In the genomic region with DNA sequence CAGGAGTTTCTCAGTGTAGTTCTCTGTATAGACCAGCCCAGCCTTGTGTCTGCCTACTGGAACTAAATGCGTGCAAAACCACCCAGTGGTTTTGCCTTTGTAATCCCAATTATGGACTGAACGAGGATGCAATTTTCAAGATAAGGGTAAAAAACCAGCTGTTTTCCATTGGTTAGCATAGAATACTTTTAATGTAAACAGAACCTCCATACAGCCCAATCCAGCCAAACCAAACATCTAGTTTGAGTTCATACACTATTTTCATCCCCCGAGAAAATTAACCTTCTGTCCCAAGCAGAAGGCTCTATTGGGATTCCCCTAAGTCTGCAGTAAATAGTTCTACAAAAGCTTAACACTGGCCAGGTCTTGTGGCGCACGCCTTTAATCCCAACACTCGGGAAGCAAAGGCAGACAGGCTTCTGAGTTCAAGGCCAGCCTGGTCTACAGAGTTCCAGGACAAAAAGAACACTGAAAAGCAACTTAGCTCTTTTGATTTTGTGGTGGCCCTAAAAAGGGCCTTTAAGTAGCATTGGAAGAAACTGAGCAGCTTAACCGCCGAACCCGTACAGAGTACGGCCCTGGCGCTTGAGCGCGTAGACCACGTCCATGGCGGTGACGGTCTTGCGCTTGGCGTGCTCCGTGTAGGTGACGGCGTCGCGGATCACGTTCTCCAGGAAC, we compare ENCODE assay signal across 8 mouse cellular contexts. TPM values are rescaled to one million over a fixed set of nuclear protein-coding genes. Genes with fewer than 3 reads are reported as not detected.
DNase-seq lines count a peak whose midpoint lies in the region; ATAC-seq and TF ChIP-seq lines count a peak whose summit lies in the region.

No protein-coding gene starts in this region.

- no peak for TF ChIP-seq POLR2A in kidney, adult 2 months (IDR thresholded peaks at IDR 0.05; ENCODE audit: low read depth, low read length)

- H3K9me3 ChIP-seq in forebrain, embryonic 15.5 days = no peaks in the 10 kb centered on the region
- no peaks in the 10 kb centered on the region for H3K9me3 ChIP-seq in liver, embryonic 15.5 days (replicated peaks)
- H3K9me3 ChIP-seq in stomach, postnatal 0 days (ENCODE audit: control insufficient read depth, low read length) = no peaks in the 10 kb centered on the region

- no peak for TF ChIP-seq EP300 in stomach, postnatal 0 days (optimal IDR thresholded peaks at IDR 0.05)

- peak overlapping the region; percentile 57 for H3K9ac ChIP-seq in forebrain, embryonic 15.5 days (replicated peaks)
- H3K9ac ChIP-seq in liver, embryonic 15.5 days = peak overlapping the region; percentile 65
- peak overlapping the region; percentile 43 for H3K9ac ChIP-seq in stomach, postnatal 0 days (ENCODE audit: low read length)

- H3K36me3 ChIP-seq in kidney, adult 2 months (ENCODE audit: control insufficient read depth, insufficient read depth, low read length) = no peaks in the 10 kb centered on the region
- H3K36me3 ChIP-seq in forebrain, embryonic 15.5 days = no peaks in the 10 kb centered on the region
- H3K36me3 ChIP-seq in liver, embryonic 15.5 days (replicated peaks) = no peaks in the 10 kb centered on the region
- H3K36me3 ChIP-seq in stomach, postnatal 0 days (ENCODE audit: control insufficient read depth, insufficient read depth, low read length) = no peaks in the 10 kb centered on the region

- H3K4me1 ChIP-seq in kidney, adult 2 months (ENCODE audit: control insufficient read depth, insufficient read depth, low read length) = peaks cover 13% of the 10 kb centered on the region; the same call in 1 of the 2 replicates
- H3K4me1 ChIP-seq in forebrain, embryonic 15.5 days = peaks cover 42% of the 10 kb centered on the region
- peaks cover 62% of the 10 kb centered on the region for H3K4me1 ChIP-seq in liver, embryonic 15.5 days (replicated peaks)
- 0 out of 2 replicates have a peak, but pooled peaks cover 2% of the 10 kb centered on the region for H3K4me1 ChIP-seq in stomach, postnatal 0 days (replicated peaks; ENCODE audit: control insufficient read depth, insufficient read depth)

- peak overlapping the region; percentile 84 for H3K4me2 ChIP-seq in forebrain, embryonic 15.5 days (replicated peaks)
- peak overlapping the region; percentile 72 for H3K4me2 ChIP-seq in liver, embryonic 15.5 days
- H3K4me2 ChIP-seq in stomach, postnatal 0 days (replicated peaks; ENCODE audit: low read depth) = peak overlapping the region; percentile 58

- H3K4me3 ChIP-seq in kidney, adult 2 months (ENCODE audit: insufficient read depth, low read depth, low read length) = peak overlapping the region; percentile 59
- H3K4me3 ChIP-seq in forebrain, embryonic 15.5 days = peak overlapping the region; percentile 48
- H3K4me3 ChIP-seq in liver, embryonic 15.5 days (replicated peaks) = peak overlapping the region; percentile 56
- H3K4me3 ChIP-seq in stomach, postnatal 0 days (ENCODE audit: low read depth, low read length) = peak overlapping the region; percentile 35

- TF ChIP-seq CTCF in kidney, adult 2 months (conservative IDR thresholded peaks at IDR 0.05; ENCODE audit: insufficient read depth, insufficient read length, low read depth, low read length) = no peak
- no peak for TF ChIP-seq CTCF in stomach, postnatal 0 days (IDR thresholded peaks at IDR 0.05; ENCODE audit: low read depth)

- DNase-seq in kidney, adult 2 months = no peak
- no peak for DNase-seq in kidney, postnatal 14 days
- DNase-seq in R1 (ENCODE audit: low read depth, low spot score) = peak; percentile 84
- DNase-seq in stomach, postnatal 0 days (ENCODE audit: low spot score) = peak; percentile 30
- no peak for DNase-seq in urinary bladder, adult 2 months (ENCODE audit: low spot score)
- DNase-seq in layer of hippocampus, postnatal 25 days (ENCODE audit: extremely low spot score in 1 of 2, low spot score in 1 of 2) = no peak

- 7% methylated on average over 21 of the region's 24 CpGs for WGBS in kidney, adult 2 months
- WGBS in forebrain, embryonic 15.5 days = under 1% methylated on average over 24 of the region's 24 CpGs
- under 1% methylated on average over 24 of the region's 24 CpGs for WGBS in liver, embryonic 15.5 days (ENCODE audit: insufficient replicate concordance)
- 1% methylated on average over 19 of the region's 24 CpGs for WGBS in stomach, postnatal 0 days

- H3K27me3 ChIP-seq in kidney, adult 2 months (replicated peaks; ENCODE audit: control insufficient read depth, insufficient read depth, low read length) = no peaks in the 10 kb centered on the region
- H3K27me3 ChIP-seq in forebrain, embryonic 15.5 days = no peaks in the 10 kb centered on the region
- no peaks in the 10 kb centered on the region for H3K27me3 ChIP-seq in liver, embryonic 15.5 days
- H3K27me3 ChIP-seq in stomach, postnatal 0 days (ENCODE audit: control insufficient read depth, insufficient read depth, low read length) = no peaks in the 10 kb centered on the region

- ATAC-seq in forebrain, embryonic 15.5 days (replicated peaks) = peak; percentile 3
- peak; percentile 40 for ATAC-seq in liver, embryonic 15.5 days (ENCODE audit: insufficient read depth)
- no peak for ATAC-seq in stomach, postnatal 0 days (ENCODE audit: low FRiP score, low TSS enrichment)

- H3K27ac ChIP-seq in kidney, adult 2 months (ENCODE audit: insufficient read depth, low read depth, low read length) = no peak overlapping the region
- peak overlapping the region; percentile 91 for H3K27ac ChIP-seq in forebrain, embryonic 15.5 days (replicated peaks)
- peak overlapping the region; percentile 100 for H3K27ac ChIP-seq in liver, embryonic 15.5 days (replicated peaks)
- H3K27ac ChIP-seq in stomach, postnatal 0 days (replicated peaks) = peak overlapping the region; percentile 78

RNA-seq across cellular contexts. Expression of gene Hist1h4i, which starts 0.6 kb away (rescaled TPM):
- polyA plus RNA-seq in kidney, adult 2 months (2012; rRNA removed) = 10.5 and 12.5 TPM in 2 replicates
- polyA plus RNA-seq in forebrain, embryonic 15.5 days (2015; fragmentation: Nextera tagmentation; extraction: Ambion mirVana) = 16.9 and 19.2 TPM in 2 replicates
- polyA plus RNA-seq in liver, embryonic 15.5 days (2015; fragmentation: Nextera tagmentation; extraction: Ambion mirVana) = 40.8 and 42.0 TPM in 2 replicates
- 5.8 and 5.9 TPM in 2 replicates for polyA plus RNA-seq in stomach, postnatal 0 days (2015; fragmentation: Nextera tagmentation; extraction: Ambion mirVana)
- 3.2 and 4.3 TPM in 2 replicates for polyA plus RNA-seq in urinary bladder, adult 2 months (2012; rRNA removed)
- total RNA-seq in layer of hippocampus, postnatal 25 days (2021) = 10 to 100 TPM; 64.2 to 71.4 TPM

RNA-seq across cellular contexts. Expression of gene Hist1h2ag, which starts 2.1 kb away (rescaled TPM):
- 0.76 TPM in 1 of 2 replicates, not detected in the other for polyA plus RNA-seq in kidney, adult 2 months (2012; rRNA removed)
- polyA plus RNA-seq in forebrain, embryonic 15.5 days (2015; fragmentation: Nextera tagmentation; extraction: Ambion mirVana) = 19.7 and 27.8 TPM in 2 replicates
- polyA plus RNA-seq in liver, embryonic 15.5 days (2015; fragmentation: Nextera tagmentation; extraction: Ambion mirVana) = 13.0 and 22.6 TPM in 2 replicates
- polyA plus RNA-seq in stomach, postnatal 0 days (2015; fragmentation: Nextera tagmentation; extraction: Ambion mirVana) = 12.1 and 12.6 TPM in 2 replicates
- 0.50 and 0.56 TPM in 2 replicates for polyA plus RNA-seq in urinary bladder, adult 2 months (2012; rRNA removed)
- 10 to 100 TPM in 1 of 2 experiments, 1 to 10 TPM in 1; 7.1 to 18.2 TPM for total RNA-seq in layer of hippocampus, postnatal 25 days (2021)

RNA-seq across cellular contexts. Expression of gene Hist1h2bj, which starts 2.4 kb away (rescaled TPM):
- 0.92 and 1.0 TPM in 2 replicates for polyA plus RNA-seq in kidney, adult 2 months (2012; rRNA removed)
- polyA plus RNA-seq in forebrain, embryonic 15.5 days (2015; fragmentation: Nextera tagmentation; extraction: Ambion mirVana) = 6.8 and 7.3 TPM in 2 replicates
- 17.5 and 18.4 TPM in 2 replicates for polyA plus RNA-seq in liver, embryonic 15.5 days (2015; fragmentation: Nextera tagmentation; extraction: Ambion mirVana)
- polyA plus RNA-seq in stomach, postnatal 0 days (2015; fragmentation: Nextera tagmentation; extraction: Ambion mirVana) = 1.1 and 3.7 TPM in 2 replicates
- 0.65 and 1.6 TPM in 2 replicates for polyA plus RNA-seq in urinary bladder, adult 2 months (2012; rRNA removed)
- 10 to 100 TPM; 15.1 to 18.5 TPM for total RNA-seq in layer of hippocampus, postnatal 25 days (2021)

RNA-seq across cellular contexts. Expression of gene Hist1h2bk, which starts 4.9 kb away (rescaled TPM):
- 4.2 and 6.0 TPM in 2 replicates for polyA plus RNA-seq in kidney, adult 2 months (2012; rRNA removed)
- 4.5 and 4.6 TPM in 2 replicates for polyA plus RNA-seq in forebrain, embryonic 15.5 days (2015; fragmentation: Nextera tagmentation; extraction: Ambion mirVana)
- 4.4 and 5.4 TPM in 2 replicates for polyA plus RNA-seq in liver, embryonic 15.5 days (2015; fragmentation: Nextera tagmentation; extraction: Ambion mirVana)
- 0.35 and 0.99 TPM in 2 replicates for polyA plus RNA-seq in stomach, postnatal 0 days (2015; fragmentation: Nextera tagmentation; extraction: Ambion mirVana)
- 0.18 and 0.74 TPM in 2 replicates for polyA plus RNA-seq in urinary bladder, adult 2 months (2012; rRNA removed)
- total RNA-seq in layer of hippocampus, postnatal 25 days (2021) = 10 to 100 TPM; 15.7 to 30.9 TPM

RNA-seq across cellular contexts. Expression of gene Hist1h2ah, which starts 5.2 kb away (rescaled TPM):
- polyA plus RNA-seq in kidney, adult 2 months (2012; rRNA removed) = 0.95 and 3.4 TPM in 2 replicates
- polyA plus RNA-seq in forebrain, embryonic 15.5 days (2015; fragmentation: Nextera tagmentation; extraction: Ambion mirVana) = 2.5 and 9.8 TPM in 2 replicates
- 9.5 and 11.4 TPM in 2 replicates for polyA plus RNA-seq in liver, embryonic 15.5 days (2015; fragmentation: Nextera tagmentation; extraction: Ambion mirVana)
- 2.1 TPM in 1 of 2 replicates, not detected in the other for polyA plus RNA-seq in stomach, postnatal 0 days (2015; fragmentation: Nextera tagmentation; extraction: Ambion mirVana)
- 0.46 TPM in 1 of 2 replicates, not detected in the other for polyA plus RNA-seq in urinary bladder, adult 2 months (2012; rRNA removed)
- total RNA-seq in layer of hippocampus, postnatal 25 days (2021) = 10 to 100 TPM; 22.3 to 38.6 TPM

Comparison
In these comparisons a context has a peak if more than half of its experiments do, and no peak if none do; other contexts are left out.
1. DNase-seq: peak in R1 (single experiment) and stomach, postnatal 0 days (single experiment); none in kidney, adult 2 months (single experiment), kidney, postnatal 14 days (single experiment), urinary bladder, adult 2 months (single experiment) and layer of hippocampus, postnatal 25 days (0 of 2).
2. Peak in every context shown above with its lines, with median percentiles within 50 percentile points of each other: H3K4me3 ChIP-seq, H3K4me2 ChIP-seq and H3K9ac ChIP-seq.